Mouse (Mus musculus) spleen, embryonic (tissue): ENCODE measurements around the gene Mlxip.

Experiments
- CTCF ChIA-PET: fragments of 350-600 bp; sonication (Branson Sonifier 250); formaldehyde crosslinking; loops from one replicate; lab custom pipeline; 2022; lab: Charles Lee

Mlxip gene

GRCm38 (mm10) chr5:123489935-123490334 lies 95.3 kb downstream of the Mlxip start:
- CTCF ChIA-PET = no interaction called here

- CTCF ChIA-PET = interaction anchor here (0.6 to 1.5 kb wide), 5 partner anchors 30 to 1899 kb away, joined by 3 to 8 read pairs (median 4); no protein-coding TSS in a partner anchor
Observed at GRCm38 (mm10) chr5:123499717-123500116, 105.1 kb downstream of the Mlxip start.

GRCm38 (mm10) chr5:123501973-123502372 lies 107.4 kb downstream of the Mlxip start:
- CTCF ChIA-PET = interaction anchor here (0.7 to 1.2 kb wide), 2 partner anchors 62 to 131 kb away, joined by 4 to 10 read pairs; no protein-coding TSS in a partner anchor
